Mouse (Mus musculus) ES-Bruce4 (cell line): ENCODE measurements around the gene Arntl. TPM values are rescaled to one million over a fixed set of nuclear protein-coding genes. Genes with fewer than 3 reads are reported as not detected.
A peak's percentile ranks its signal among the peaks of the same experiment; 100 is the strongest.

Experiments
- H3K27ac ChIP-seq: 2 replicates; pipeline ENCODE4 v1.5.1; 2012; ENCODE audit warnings: low read length, inconsistent platforms; ENCODE audit not compliant: insufficient read depth
- H3K27me3 ChIP-seq: 2 replicates; pipeline ENCODE4 v1.6.1; 2012; ENCODE audit warnings: mild to moderate bottlenecking, low read length, inconsistent platforms; ENCODE audit not compliant: control insufficient read depth, poor library complexity, insufficient read depth, severe bottlenecking
- H3K36me3 ChIP-seq: 2 replicates; pipeline ENCODE4 v1.6.1; 2012; ENCODE audit warnings: inconsistent platforms, mild to moderate bottlenecking, low read length, moderate library complexity; ENCODE audit not compliant: control insufficient read depth, poor library complexity, insufficient read depth, severe bottlenecking
- H3K4me1 ChIP-seq: one replicate; pipeline ENCODE4 v1.8.1; 2011; ENCODE audit warnings: low read length; ENCODE audit not compliant: control insufficient read depth, insufficient read depth
- H3K4me3 ChIP-seq: 2 replicates; pipeline ENCODE4 v1.5.1; 2011; ENCODE audit warnings: low read depth, mild to moderate bottlenecking, low read length
- H3K9ac ChIP-seq: 2 replicates; pipeline ENCODE4 v1.6.1; 2012; ENCODE audit warnings: low read depth, mild to moderate bottlenecking, inconsistent platforms; ENCODE audit not compliant: poor library complexity, severe bottlenecking
- H3K9me3 ChIP-seq: replicated peaks from 2 replicates; pipeline ENCODE4 v1.6.1; 2012; ENCODE audit warnings: mild to moderate bottlenecking, low read length, inconsistent platforms; ENCODE audit not compliant: control insufficient read depth, poor library complexity, insufficient read depth, severe bottlenecking
- CTCF ChIP-seq: IDR thresholded peaks from one replicate; pipeline ENCODE4 v1.8.1; 2011; ENCODE audit warnings: low read depth, low read length
- EP300 ChIP-seq: IDR thresholded peaks from 2 replicates; pipeline ENCODE4 v1.6.1; 2011; ENCODE audit warnings: low read depth, low read length; ENCODE audit not compliant: insufficient read depth
- POLR2A ChIP-seq: IDR thresholded peaks from one replicate; pipeline ENCODE4 v1.8.1; 2011; ENCODE audit warnings: low read length; ENCODE audit not compliant: insufficient read depth
- polyA plus RNA-seq: library from polyadenylated mRNA; stranded (reverse); fragments of >200 nt; gene quantifications from 2 replicates; pipeline ENCODE4 v1.2.4, GENCODE M21; 2011; ENCODE audit warnings: low read depth; ENCODE audit not compliant: missing spikeins, insufficient read depth, insufficient read length

Gene Arntl
- polyA plus RNA-seq, result 13.3 and 13.8 TPM in 2 replicates

GRCm38 (mm10) chr7:113206644-113207470, at the start of gene Arntl:
Arntl (plus strand) TSS chr7:113207465.
- no peaks in the 10 kb centered on the region for H3K36me3 ChIP-seq
- H3K27me3 ChIP-seq, result no peaks in the 10 kb centered on the region
- H3K27ac ChIP-seq, result no peak within 1 kb of the TSS
- peak within 1 kb of the TSS; percentile 79 for H3K4me3 ChIP-seq
- no peaks in the 10 kb centered on the region for H3K9me3 ChIP-seq
- no peaks in the 10 kb centered on the region for H3K4me1 ChIP-seq
- TF ChIP-seq POLR2A (peak; percentile 44), EP300 (no peak), CTCF (no peak)
- H3K9ac ChIP-seq, result peak within 1 kb of the TSS; percentile 76

- TF ChIP-seq CTCF (no peak), EP300 (no peak), POLR2A (no peak)
- Histone ChIP-seq H3K4me1 (no peaks in the 10 kb centered on the region), H3K4me3 (no peak overlapping the region), H3K36me3 (no peaks in the 10 kb centered on the region), H3K9me3 (no peaks in the 10 kb centered on the region), H3K9ac (no peak overlapping the region), H3K27ac (no peak overlapping the region), H3K27me3 (no peaks in the 10 kb centered on the region)
These were observed 46.1 kb upstream of the Arntl start for GRCm38 (mm10) chr7:113161077-113161698.

GRCm38 (mm10) chr7:113164719-113165118, 42.5 kb upstream of the Arntl start:
- no peak overlapping the region for H3K9ac ChIP-seq
- H3K4me3 ChIP-seq, result no peak overlapping the region
- H3K36me3 ChIP-seq, result no peaks in the 10 kb centered on the region
- H3K9me3 ChIP-seq, result no peaks in the 10 kb centered on the region
- H3K27me3 ChIP-seq, result no peaks in the 10 kb centered on the region
- no peak overlapping the region for H3K27ac ChIP-seq
- TF ChIP-seq EP300 (no peak), POLR2A (no peak)
- H3K4me1 ChIP-seq, result no peaks in the 10 kb centered on the region

GRCm38 (mm10) chr7:113167092-113167491, 40.2 kb upstream of the Arntl start:
- Histone ChIP-seq H3K27ac (no peak overlapping the region), H3K36me3 (no peaks in the 10 kb centered on the region), H3K4me3 (no peak overlapping the region), H3K4me1 (no peaks in the 10 kb centered on the region), H3K9me3 (no peaks in the 10 kb centered on the region), H3K27me3 (no peaks in the 10 kb centered on the region), H3K9ac (no peak overlapping the region)
- peak; percentile 49 for TF ChIP-seq CTCF
- TF ChIP-seq POLR2A, result no peak
- TF ChIP-seq EP300, result no peak

GRCm38 (mm10) chr7:113168609-113169008, 38.7 kb upstream of the Arntl start:
- H3K4me3 ChIP-seq, result no peak overlapping the region
- TF ChIP-seq EP300 (no peak), CTCF (no peak), POLR2A (no peak)
- no peaks in the 10 kb centered on the region for H3K4me1 ChIP-seq
- H3K9ac ChIP-seq, result no peak overlapping the region
- no peaks in the 10 kb centered on the region for H3K27me3 ChIP-seq
- no peak overlapping the region for H3K27ac ChIP-seq
- H3K9me3 ChIP-seq, result no peaks in the 10 kb centered on the region
- no peaks in the 10 kb centered on the region for H3K36me3 ChIP-seq

GRCm38 (mm10) chr7:113172425-113172824, 34.8 kb upstream of the Arntl start:
- no peaks in the 10 kb centered on the region for H3K36me3 ChIP-seq
- H3K27me3 ChIP-seq, result no peaks in the 10 kb centered on the region
- peak overlapping the region; percentile 36 for H3K27ac ChIP-seq
- H3K9me3 ChIP-seq, result no peaks in the 10 kb centered on the region
- peaks cover under 1% of the 10 kb centered on the region for H3K4me1 ChIP-seq
- H3K9ac ChIP-seq, result no peak overlapping the region
- no peak overlapping the region for H3K4me3 ChIP-seq
- TF ChIP-seq POLR2A, result no peak
- no peak for TF ChIP-seq EP300
- no peak for TF ChIP-seq CTCF
